9 mouse cellular contexts compared by ENCODE assay signal in genomic region chr11:94992480-94992753, GRCm38 (mm10). TPM values are rescaled to one million over a fixed set of nuclear protein-coding genes. Genes with fewer than 3 reads are reported as not detected.
DNase-seq lines count a peak whose midpoint lies in the region; ATAC-seq and TF ChIP-seq lines count a peak whose summit lies in the region.
"Had no signal": no experiment of that assay in that cellular context is flagged by ENCODE, and none has a peak within 500 bp of the region (broad histone marks: within the 10 kb centered on the region; RNA-seq: fewer than 3 reads in every experiment).

No protein-coding gene starts in this region.

- peak overlapping the region; percentile 93 for H3K9ac ChIP-seq in lung, embryonic 16.5 days (ENCODE audit: low read length)
- H3K9ac ChIP-seq in embryonic facial prominence, embryonic 14.5 days (ENCODE audit: low read depth, low read length) = peak overlapping the region; percentile 92
- peak overlapping the region; percentile 89 for H3K9ac ChIP-seq in intestine, embryonic 16.5 days (ENCODE audit: low read depth, low read length)
- H3K9ac ChIP-seq in midbrain, postnatal 0 days (replicated peaks; ENCODE audit: low read length, poor library complexity, severe bottlenecking) = peak overlapping the region; percentile 91

- peaks cover 56% of the 10 kb centered on the region for H3K4me1 ChIP-seq in lung, embryonic 16.5 days (replicated peaks; ENCODE audit: control insufficient read depth, insufficient read depth, low read length)
- peaks cover 55% of the 10 kb centered on the region for H3K4me1 ChIP-seq in embryonic facial prominence, embryonic 14.5 days (ENCODE audit: control insufficient read depth, insufficient read depth, low read length)
- peaks cover 65% of the 10 kb centered on the region for H3K4me1 ChIP-seq in intestine, embryonic 16.5 days (ENCODE audit: control insufficient read depth, insufficient read depth, low read length)
- peaks cover 42% of the 10 kb centered on the region for H3K4me1 ChIP-seq in midbrain, postnatal 0 days (ENCODE audit: insufficient read depth, low read length)

- H3K9me3 ChIP-seq in lung, embryonic 16.5 days (ENCODE audit: control insufficient read depth, low read length) = no peaks in the 10 kb centered on the region
- no peaks in the 10 kb centered on the region for H3K9me3 ChIP-seq in embryonic facial prominence, embryonic 14.5 days (ENCODE audit: control insufficient read depth, low read length)
- no peaks in the 10 kb centered on the region for H3K9me3 ChIP-seq in intestine, embryonic 16.5 days (ENCODE audit: control insufficient read depth, low read length)
- no peaks in the 10 kb centered on the region for H3K9me3 ChIP-seq in midbrain, postnatal 0 days (ENCODE audit: low read length)

- no peaks in the 10 kb centered on the region for H3K27me3 ChIP-seq in lung, embryonic 16.5 days (ENCODE audit: control insufficient read depth, insufficient read depth, low read depth, low read length)
- no peaks in the 10 kb centered on the region for H3K27me3 ChIP-seq in embryonic facial prominence, embryonic 14.5 days (replicated peaks; ENCODE audit: control insufficient read depth, insufficient read depth, low read length)
- H3K27me3 ChIP-seq in intestine, embryonic 16.5 days (replicated peaks; ENCODE audit: control insufficient read depth, insufficient read depth, low read length) = no peaks in the 10 kb centered on the region
- no peaks in the 10 kb centered on the region for H3K27me3 ChIP-seq in midbrain, postnatal 0 days (ENCODE audit: insufficient read depth, low read length)

- ATAC-seq in lung, embryonic 16.5 days (ENCODE audit: low read depth) = no peak
- no peak for ATAC-seq in embryonic facial prominence, embryonic 14.5 days (ENCODE audit: low read depth)
- no peak for ATAC-seq in intestine, embryonic 16.5 days
- no peak for ATAC-seq in midbrain, postnatal 0 days (ENCODE audit: low FRiP score)

- H3K36me3 ChIP-seq in lung, embryonic 16.5 days (ENCODE audit: control insufficient read depth, insufficient read depth, low read length) = peaks cover 11% of the 10 kb centered on the region
- peaks cover 13% of the 10 kb centered on the region for H3K36me3 ChIP-seq in embryonic facial prominence, embryonic 14.5 days (ENCODE audit: control insufficient read depth, insufficient read depth, low read length)
- H3K36me3 ChIP-seq in intestine, embryonic 16.5 days (ENCODE audit: control insufficient read depth, insufficient read depth, low read length) = no peaks in the 10 kb centered on the region
- peaks cover 13% of the 10 kb centered on the region for H3K36me3 ChIP-seq in midbrain, postnatal 0 days (ENCODE audit: insufficient read depth, low read length)

- peak overlapping the region; percentile 89 for H3K4me3 ChIP-seq in lung, embryonic 16.5 days (ENCODE audit: low read length)
- H3K4me3 ChIP-seq in embryonic facial prominence, embryonic 14.5 days (ENCODE audit: low read depth, low read length) = peak overlapping the region; percentile 91
- H3K4me3 ChIP-seq in intestine, embryonic 16.5 days (ENCODE audit: low read length) = peak overlapping the region; percentile 87
- peak overlapping the region; percentile 94 for H3K4me3 ChIP-seq in midbrain, postnatal 0 days (ENCODE audit: low read depth, low read length)

- peak overlapping the region; percentile 96 for H3K4me2 ChIP-seq in lung, embryonic 16.5 days (ENCODE audit: low read depth, low read length)
- H3K4me2 ChIP-seq in embryonic facial prominence, embryonic 14.5 days (ENCODE audit: low read depth, low read length) = peak overlapping the region; percentile 96
- peak overlapping the region; percentile 97 for H3K4me2 ChIP-seq in intestine, embryonic 16.5 days (ENCODE audit: low read depth, low read length)
- H3K4me2 ChIP-seq in midbrain, postnatal 0 days (ENCODE audit: low read depth, low read length, poor library complexity, severe bottlenecking) = peak overlapping the region; percentile 98

- TF ChIP-seq CTCF in midbrain, postnatal 0 days (IDR thresholded peaks at IDR 0.05) = no peak

- H3K27ac ChIP-seq in lung, embryonic 16.5 days (ENCODE audit: low read length) = peak overlapping the region; percentile 45
- 0 out of 2 replicates have a peak overlapping the region, but pooled peaks have one; percentile 16 for H3K27ac ChIP-seq in embryonic facial prominence, embryonic 14.5 days (replicated peaks; ENCODE audit: low read depth, low read length)
- H3K27ac ChIP-seq in intestine, embryonic 16.5 days (ENCODE audit: low read length) = peak overlapping the region; percentile 66
- peak overlapping the region; percentile 32; the same call in 1 of the 2 replicates for H3K27ac ChIP-seq in midbrain, postnatal 0 days (ENCODE audit: low read depth, low read length)

- WGBS in lung, embryonic 16.5 days = under 1% methylated on average over 20 of the region's 20 CpGs
- WGBS in embryonic facial prominence, embryonic 14.5 days = under 1% methylated on average over 19 of the region's 20 CpGs
- 2% methylated on average over 20 of the region's 20 CpGs for WGBS in intestine, embryonic 16.5 days
- under 1% methylated on average over 20 of the region's 20 CpGs for WGBS in midbrain, postnatal 0 days

- no peak for DNase-seq in lung, postnatal 25 days (ENCODE audit: low spot score)
- DNase-seq in embryonic facial prominence, embryonic 14.5 days (ENCODE audit: low spot score) = no peak
- DNase-seq in midbrain, postnatal 0 days (ENCODE audit: low spot score) = no peak
- DNase-seq in retina, embryonic 14.5 days (ENCODE audit: low spot score) = no peak
- DNase-seq in ovary, postnatal 36 days (ENCODE audit: low spot score) = no peak
- no peak for DNase-seq in right cerebral cortex, postnatal 36 days (ENCODE audit: low spot score in 2 of 2)

RNA-seq across cellular contexts. Expression of gene Ppp1r9b, which starts 1.6 kb away (rescaled TPM):
- 8.2 and 8.3 TPM in 2 replicates for polyA plus RNA-seq in lung, embryonic 16.5 days (2015; fragmentation: Nextera tagmentation; extraction: Ambion mirVana)
- polyA plus RNA-seq in embryonic facial prominence, embryonic 14.5 days (2014; fragmentation: Nextera tagmentation; extraction: Ambion mirVana) = 16.0 and 16.1 TPM in 2 replicates
- 5.2 and 5.6 TPM in 2 replicates for polyA plus RNA-seq in intestine, embryonic 16.5 days (2015; fragmentation: Nextera tagmentation; extraction: Ambion mirVana)
- total RNA-seq in midbrain, postnatal 0 days (2014; rRNA removed) = 179 and 217 TPM in 2 replicates
- polyA plus RNA-seq in midbrain, postnatal 0 days (2015; fragmentation: Nextera tagmentation; extraction: Ambion mirVana) = 18.2 and 20.4 TPM in 2 replicates

RNA-seq across cellular contexts. Expression of gene Sgca, which starts 16.3 kb away (rescaled TPM):
- 1.3 and 1.4 TPM in 2 replicates for polyA plus RNA-seq in lung, embryonic 16.5 days (2015; fragmentation: Nextera tagmentation; extraction: Ambion mirVana)
- 18.6 and 19.5 TPM in 2 replicates for polyA plus RNA-seq in embryonic facial prominence, embryonic 14.5 days (2014; fragmentation: Nextera tagmentation; extraction: Ambion mirVana)
- 0.26 and 0.36 TPM in 2 replicates for polyA plus RNA-seq in intestine, embryonic 16.5 days (2015; fragmentation: Nextera tagmentation; extraction: Ambion mirVana)
- not detected in 2 replicates for total RNA-seq in midbrain, postnatal 0 days (2014; rRNA removed)
- 0.29 and 0.39 TPM in 2 replicates for polyA plus RNA-seq in midbrain, postnatal 0 days (2015; fragmentation: Nextera tagmentation; extraction: Ambion mirVana)
- total RNA-seq: neutrophil, adult 5-6 weeks had no signal

RNA-seq across cellular contexts. Expression of gene Samd14, which starts 17.3 kb away (rescaled TPM):
- 13.4 and 14.0 TPM in 2 replicates for polyA plus RNA-seq in lung, embryonic 16.5 days (2015; fragmentation: Nextera tagmentation; extraction: Ambion mirVana)
- polyA plus RNA-seq in embryonic facial prominence, embryonic 14.5 days (2014; fragmentation: Nextera tagmentation; extraction: Ambion mirVana) = 21.9 and 29.0 TPM in 2 replicates
- 13.2 and 13.6 TPM in 2 replicates for polyA plus RNA-seq in intestine, embryonic 16.5 days (2015; fragmentation: Nextera tagmentation; extraction: Ambion mirVana)
- total RNA-seq in midbrain, postnatal 0 days (2014; rRNA removed) = 221 and 243 TPM in 2 replicates
- polyA plus RNA-seq in midbrain, postnatal 0 days (2015; fragmentation: Nextera tagmentation; extraction: Ambion mirVana) = 158 and 161 TPM in 2 replicates

RNA-seq across cellular contexts. Expression of gene Hils1, which starts 25.0 kb away (rescaled TPM):
- not detected in 2 replicates for polyA plus RNA-seq in lung, embryonic 16.5 days (2015; fragmentation: Nextera tagmentation; extraction: Ambion mirVana)
- 0.25 and 0.61 TPM in 2 replicates for polyA plus RNA-seq in embryonic facial prominence, embryonic 14.5 days (2014; fragmentation: Nextera tagmentation; extraction: Ambion mirVana)
- polyA plus RNA-seq in intestine, embryonic 16.5 days (2015; fragmentation: Nextera tagmentation; extraction: Ambion mirVana) = not detected in 2 replicates
- total RNA-seq in midbrain, postnatal 0 days (2014; rRNA removed) = not detected in 2 replicates
- polyA plus RNA-seq in midbrain, postnatal 0 days (2015; fragmentation: Nextera tagmentation; extraction: Ambion mirVana) = not detected in 2 replicates
- total RNA-seq: neutrophil, adult 5-6 weeks had no signal

RNA-seq across cellular contexts. Expression of gene Pdk2, which starts 48.7 kb away (rescaled TPM):
- 37.3 and 43.3 TPM in 2 replicates for polyA plus RNA-seq in lung, embryonic 16.5 days (2015; fragmentation: Nextera tagmentation; extraction: Ambion mirVana)
- 37.8 and 41.6 TPM in 2 replicates for polyA plus RNA-seq in embryonic facial prominence, embryonic 14.5 days (2014; fragmentation: Nextera tagmentation; extraction: Ambion mirVana)
- polyA plus RNA-seq in intestine, embryonic 16.5 days (2015; fragmentation: Nextera tagmentation; extraction: Ambion mirVana) = 42.2 and 48.2 TPM in 2 replicates
- total RNA-seq in midbrain, postnatal 0 days (2014; rRNA removed) = 14.1 and 18.1 TPM in 2 replicates
- polyA plus RNA-seq in midbrain, postnatal 0 days (2015; fragmentation: Nextera tagmentation; extraction: Ambion mirVana) = 30.8 and 32.7 TPM in 2 replicates

Comparison
In these comparisons a context has a peak if more than half of its experiments do, and no peak if none do; other contexts are left out.
1. H3K27ac ChIP-seq: peak in every context shown above with its lines; median percentile 66 in intestine, embryonic 16.5 days; 45 in lung, embryonic 16.5 days; 32 in midbrain, postnatal 0 days; 16 in embryonic facial prominence, embryonic 14.5 days.